Mouse (Mus musculus) MEL (cell line): ENCODE results near the gene Fuk. TPM values are rescaled to one million over a fixed set of nuclear protein-coding genes. Genes with fewer than 3 reads are reported as not detected.
A peak's percentile ranks its signal among the peaks of the same experiment; 100 is the strongest.

Experiments
- DNase-seq: peaks from one replicate; pipeline ENCODE4 v3.0.0; 2011; ENCODE audit warnings: low read depth, low spot score
- H3K27ac ChIP-seq: 2 replicates; pipeline ENCODE4 v1.5.1; 2012; ENCODE audit warnings: low read depth, mild to moderate bottlenecking, control low read depth, low read length, moderate library complexity; ENCODE audit not compliant: control insufficient read depth
- H3K27me3 ChIP-seq, 2 experiments: fragments of 150-350 bp in 1 of 2; sonication (generic) in 1 of 2; 2 replicates each; pipeline ENCODE4 v1.6.1; 2012; ENCODE audit warnings: low read length in 2 of 2, mild to moderate bottlenecking in 2 of 2, improper control_type of control experiment in 1 of 2, moderate library complexity in 1 of 2; ENCODE audit not compliant: insufficient read depth in 2 of 2, control insufficient read depth in 1 of 2
- H3K36me3 ChIP-seq, 2 experiments: 2 replicates each; pipeline ENCODE4 v1.6.1; 2012 to 2014; ENCODE audit warnings: low read length in 2 of 2, improper control_type of control experiment in 1 of 2, inconsistent platforms in 1 of 2, mild to moderate bottlenecking in 1 of 2; ENCODE audit not compliant: insufficient read depth in 2 of 2, control insufficient read depth in 1 of 2
- H3K4me1 ChIP-seq, 2 experiments: fragments of 150-350 bp in 1 of 2; sonication (generic) in 1 of 2; 2 replicates each; pipeline ENCODE4 v1.6.1; 2012; ENCODE audit warnings: low read length in 2 of 2, improper control_type of control experiment in 1 of 2, mild to moderate bottlenecking in 1 of 2; ENCODE audit not compliant: insufficient read depth in 2 of 2, control insufficient read depth in 1 of 2
- H3K4me3 ChIP-seq, 2 experiments: fragments of 150-350 bp in 1 of 2; sonication (generic) in 1 of 2; 2 replicates each; pipeline ENCODE4 v1.5.1; 2012; ENCODE audit warnings: low read depth in 2 of 2, low read length in 2 of 2, mild to moderate bottlenecking in 2 of 2, moderate library complexity in 2 of 2, control low read depth in 1 of 2, improper control_type of control experiment in 1 of 2; ENCODE audit not compliant: control insufficient read depth in 1 of 2, insufficient read depth in 1 of 2
- H3K79me2 ChIP-seq: 2 replicates; pipeline ENCODE4 v1.6.1; 2012; ENCODE audit warnings: mild to moderate bottlenecking, low read length, moderate library complexity; ENCODE audit not compliant: control insufficient read depth, poor library complexity, insufficient read depth
- H3K9ac ChIP-seq: 2 replicates; pipeline ENCODE4 v1.6.1; 2012; ENCODE audit warnings: low read depth, mild to moderate bottlenecking, control low read depth, low read length, moderate library complexity; ENCODE audit not compliant: control insufficient read depth, poor library complexity, severe bottlenecking
- H3K9me3 ChIP-seq: fragments of 150-350 bp; sonication (generic); replicated peaks from 2 replicates; pipeline ENCODE4 v1.6.1; 2012; ENCODE audit warnings: mild to moderate bottlenecking, low read length, improper control_type of control experiment, moderate library complexity; ENCODE audit not compliant: insufficient read depth
- BHLHE40 ChIP-seq: IDR thresholded peaks from 2 replicates; pipeline ENCODE4 v1.6.1; 2012; ENCODE audit warnings: low read depth, mild to moderate bottlenecking, inconsistent platforms, low read length, improper control_type of control experiment, borderline replicate concordance
- CHD1 ChIP-seq: IDR thresholded peaks from 2 replicates; pipeline ENCODE4 v1.6.1; 2012; ENCODE audit warnings: low read depth, mild to moderate bottlenecking, inconsistent platforms, low read length, improper control_type of control experiment
- CHD2 ChIP-seq: IDR thresholded peaks from 2 replicates; pipeline ENCODE4 v1.6.1; 2011; ENCODE audit warnings: low read length, improper control_type of control experiment
- CTCF ChIP-seq, 3 experiments: IDR thresholded peaks in 2 of 3; conservative IDR thresholded peaks in 1 of 3; 2 replicates each; pipeline ENCODE4 v1.5.1; 2011 to 2012; ENCODE audit warnings: low read length in 3 of 3, low read depth in 2 of 3, mild to moderate bottlenecking in 2 of 3, improper control_type of control experiment in 1 of 3, inconsistent platforms in 1 of 3, mixed read lengths in 1 of 3, moderate library complexity in 1 of 3; ENCODE audit not compliant: control insufficient read depth in 1 of 3, insufficient read depth in 1 of 3, poor library complexity in 1 of 3, severe bottlenecking in 1 of 3
- E2F4 ChIP-seq: IDR thresholded peaks from 2 replicates; pipeline ENCODE4 v1.6.1; 2011; ENCODE audit warnings: low read depth, low read length, improper control_type of control experiment, borderline replicate concordance
- EP300 ChIP-seq, 2 experiments: IDR thresholded peaks; 2 replicates each; pipeline ENCODE4 v1.6.1; 2011; ENCODE audit warnings: improper control_type of control experiment in 2 of 2, low read length in 2 of 2, low read depth in 1 of 2, mild to moderate bottlenecking in 1 of 2
- GATA1 ChIP-seq: IDR thresholded peaks from 2 replicates; pipeline ENCODE4 v1.6.1; 2011; ENCODE audit warnings: low read depth, low read length, improper control_type of control experiment
- HCFC1 ChIP-seq: IDR thresholded peaks from 2 replicates; pipeline ENCODE4 v1.6.1; 2012; ENCODE audit warnings: low read depth, mild to moderate bottlenecking, inconsistent platforms, low read length, improper control_type of control experiment, moderate library complexity
- JUND ChIP-seq: IDR thresholded peaks from 2 replicates; pipeline ENCODE4 v1.6.1; 2011; ENCODE audit warnings: low read depth, mild to moderate bottlenecking, improper control_type of control experiment, low read length
- KAT2A ChIP-seq: conservative IDR thresholded peaks from 2 replicates; pipeline ENCODE4 v1.6.1; 2012; ENCODE audit warnings: low read depth, low read length, improper control_type of control experiment, inconsistent platforms
- MAFK ChIP-seq: IDR thresholded peaks from 2 replicates; pipeline ENCODE4 v1.6.1; 2011; ENCODE audit warnings: low read depth, mild to moderate bottlenecking, low read length, improper control_type of control experiment, borderline replicate concordance
- MAZ ChIP-seq: IDR thresholded peaks from 2 replicates; pipeline ENCODE4 v1.6.1; 2012; ENCODE audit warnings: low read depth, mild to moderate bottlenecking, inconsistent platforms, low read length, improper control_type of control experiment
- MEF2A ChIP-seq: IDR thresholded peaks from 2 replicates; pipeline ENCODE4 v1.6.1; 2014; ENCODE audit warnings: low read depth, mild to moderate bottlenecking, inconsistent platforms, low read length, improper control_type of control experiment; ENCODE audit not compliant: poor library complexity, insufficient replicate concordance, severe bottlenecking; ENCODE audit errors: extremely low read depth
- MXI1 ChIP-seq: IDR thresholded peaks from 2 replicates; pipeline ENCODE4 v1.6.1; 2011; ENCODE audit warnings: mild to moderate bottlenecking, low read depth, low read length, improper control_type of control experiment
- NELFE ChIP-seq: IDR thresholded peaks from 2 replicates; pipeline ENCODE4 v1.6.1; 2011; ENCODE audit warnings: low read depth, low read length, improper control_type of control experiment
- NRF1 ChIP-seq: IDR thresholded peaks from 2 replicates; pipeline ENCODE4 v1.6.1; 2014; ENCODE audit warnings: low read depth, mild to moderate bottlenecking, inconsistent platforms, low read length, improper control_type of control experiment, moderate library complexity; ENCODE audit not compliant: poor library complexity, insufficient read depth, severe bottlenecking
- POLR2A ChIP-seq, 2 experiments: IDR thresholded peaks; 2 replicates each; pipeline ENCODE4 v1.6.1; 2011 to 2012; ENCODE audit warnings: low read length in 2 of 2, mild to moderate bottlenecking in 2 of 2, control low read depth in 1 of 2, improper control_type of control experiment in 1 of 2, low read depth in 1 of 2, moderate library complexity in 1 of 2; ENCODE audit not compliant: control insufficient read depth in 1 of 2, insufficient read depth in 1 of 2, poor library complexity in 1 of 2
- POLR2AphosphoS5 ChIP-seq: IDR thresholded peaks from 2 replicates; pipeline ENCODE4 v1.6.1; 2012; ENCODE audit warnings: low read depth, borderline replicate concordance, mild to moderate bottlenecking, inconsistent platforms, low read length, moderate library complexity, mixed read lengths
- RAD21 ChIP-seq: IDR thresholded peaks from 2 replicates; pipeline ENCODE4 v1.6.1; 2011; ENCODE audit warnings: mild to moderate bottlenecking, low read depth, low read length, improper control_type of control experiment
- RCOR1 ChIP-seq: IDR thresholded peaks from 2 replicates; pipeline ENCODE4 v1.6.1; 2012; ENCODE audit warnings: low read depth, mild to moderate bottlenecking, inconsistent platforms, low read length, improper control_type of control experiment
- SIN3A ChIP-seq: IDR thresholded peaks from 2 replicates; pipeline ENCODE4 v1.6.1; 2012; ENCODE audit warnings: low read length, improper control_type of control experiment, inconsistent platforms
- TAL1 ChIP-seq: IDR thresholded peaks from 2 replicates; pipeline ENCODE4 v1.6.1; 2012; ENCODE audit warnings: mild to moderate bottlenecking, inconsistent platforms, low read length, moderate library complexity, mixed read lengths
- TBP ChIP-seq: IDR thresholded peaks from 2 replicates; pipeline ENCODE4 v1.8.0; 2011; ENCODE audit warnings: low read depth, low read length, improper control_type of control experiment
- TCF12 ChIP-seq: IDR thresholded peaks from 2 replicates; pipeline ENCODE4 v1.6.1; 2014; ENCODE audit warnings: low read depth, mild to moderate bottlenecking, inconsistent platforms, low read length, improper control_type of control experiment, moderate library complexity
- UBTF ChIP-seq: IDR thresholded peaks from 2 replicates; pipeline ENCODE4 v1.6.1; 2012; ENCODE audit warnings: low read depth, mild to moderate bottlenecking, inconsistent platforms, low read length, improper control_type of control experiment, moderate library complexity, borderline replicate concordance; ENCODE audit not compliant: insufficient read depth
- USF1 ChIP-seq: IDR thresholded peaks from 2 replicates; pipeline ENCODE4 v1.6.1; 2014; ENCODE audit warnings: low read depth, mild to moderate bottlenecking, inconsistent platforms, low read length, improper control_type of control experiment, moderate library complexity
- USF2 ChIP-seq, 2 experiments: IDR thresholded peaks; 2 replicates each; pipeline ENCODE4 v1.6.1; 2011 to 2012; ENCODE audit warnings: improper control_type of control experiment in 2 of 2, low read length in 2 of 2, borderline replicate concordance in 1 of 2, inconsistent platforms in 1 of 2, low read depth in 1 of 2, mild to moderate bottlenecking in 1 of 2; ENCODE audit not compliant: insufficient read depth in 1 of 2
- ZC3H11A ChIP-seq: IDR thresholded peaks from 2 replicates; pipeline ENCODE4 v1.6.1; 2012; ENCODE audit warnings: low read depth, mild to moderate bottlenecking, inconsistent platforms, low read length, improper control_type of control experiment
- ZKSCAN1 ChIP-seq: IDR thresholded peaks from 2 replicates; pipeline ENCODE4 v1.6.1; 2012; ENCODE audit warnings: low read depth, mild to moderate bottlenecking, inconsistent platforms, low read length, improper control_type of control experiment, moderate library complexity
- ZMIZ1 ChIP-seq: IDR thresholded peaks from 2 replicates; pipeline ENCODE4 v1.6.1; 2012; ENCODE audit warnings: low read depth, mild to moderate bottlenecking, inconsistent platforms, low read length, improper control_type of control experiment, moderate library complexity
- ZNF384 ChIP-seq: IDR thresholded peaks from 2 replicates; pipeline ENCODE4 v1.6.1; 2012; ENCODE audit warnings: low read depth, mild to moderate bottlenecking, inconsistent platforms, low read length, improper control_type of control experiment
- polyA plus RNA-seq, 2 experiments: library from polyadenylated mRNA; stranded (reverse) in 1 of 2; unstranded in 1 of 2; fragments of >175 nt in 1 of 2; fragments of >200 nt in 1 of 2; gene quantifications; 2 replicates each; pipeline versions ENCODE4 v1.2.1 to v1.2.4; 2012; ENCODE audit warnings: low replicate concordance in 2 of 2, low read depth in 1 of 2; ENCODE audit not compliant: insufficient read length in 2 of 2, insufficient read depth in 1 of 2, missing spikeins in 1 of 2
- total RNA-seq: library from RNA; depleted of rRNA; stranded (reverse); fragments of 300-350 nt; gene quantifications from 2 replicates; pipeline ENCODE4 v1.2.3, GENCODE M21; 2012

The Fuk gene
- total and polyA plus RNA-seq, 3 experiments = 9.1 to 10.6 TPM; not detected in 1

- TF ChIP-seq USF1 (no peak), MAZ (no peak), MXI1 (no peak), ZKSCAN1 (no peak), E2F4 (no peak), EP300 (IDR thresholded peaks at IDR 0.05; ENCODE audit: low read depth in 1 of 2, low read length in 2 of 2) (peak; percentile 61 to 77), CTCF (IDR thresholded peaks at IDR 0.05 in 2 of 3, conservative IDR thresholded peaks at IDR 0.05 in 1 of 3; ENCODE audit: control insufficient read depth in 1 of 3, insufficient read depth in 1 of 3, low read depth in 2 of 3, low read length in 3 of 3, poor library complexity in 1 of 3, severe bottlenecking in 1 of 3) (no peak), JUND (no peak), RAD21 (no peak), ZNF384 (peak; percentile 5)
Measured at GRCm38 (mm10) chr8:110940682-110941452, 38.6 kb upstream of the Fuk start (continued).

DNA sequence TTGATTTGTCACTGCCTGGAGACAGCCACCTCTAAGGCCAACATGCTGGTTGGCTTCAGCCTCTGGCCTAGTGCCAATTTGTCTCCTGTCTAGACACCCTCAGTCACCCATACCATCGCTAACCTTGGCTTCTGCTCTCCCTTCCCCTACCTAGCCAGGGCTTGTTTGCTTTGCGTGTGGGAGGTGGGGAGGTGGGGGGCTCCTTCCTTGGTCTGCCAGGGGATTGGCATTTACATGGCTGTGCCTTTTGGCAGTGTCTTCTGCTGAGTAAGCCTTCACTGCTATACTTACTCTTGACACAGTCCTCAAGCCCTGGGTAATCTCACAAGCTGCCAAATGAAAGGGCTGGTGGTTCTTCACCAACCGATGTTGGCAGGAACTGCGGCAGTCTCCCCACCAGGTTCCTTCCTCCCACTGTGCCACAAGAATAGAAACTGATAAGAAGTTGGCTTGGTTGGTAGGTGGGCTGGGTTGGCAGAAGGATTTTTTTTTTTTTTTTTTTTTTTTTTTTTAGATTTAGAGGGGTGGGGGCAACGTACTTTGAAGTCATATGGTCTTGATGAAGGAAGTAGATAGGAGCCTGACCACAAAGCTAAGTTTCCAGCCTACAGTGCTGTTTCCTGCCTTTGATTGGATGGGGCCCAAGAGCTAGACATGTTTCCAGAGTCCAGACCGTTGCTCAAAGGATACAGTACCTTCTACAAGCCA, 36.7 kb upstream of the Fuk start:
- H3K27ac ChIP-seq = peak overlapping the region; percentile 82
- no peaks in the 10 kb centered on the region for H3K79me2 ChIP-seq
- peak overlapping the region; percentile 38 for H3K9ac ChIP-seq
- no peaks in the 10 kb centered on the region for H3K9me3 ChIP-seq
- H3K27me3 ChIP-seq = no peaks in the 10 kb centered on the region
- peak overlapping the region; percentile 5 to 41; a peak in 2 of 4 replicates for H3K4me3 ChIP-seq
- H3K4me1 ChIP-seq = peaks cover 17 to 42% of the 10 kb centered on the region in 2 experiments
- peaks cover 0 to 32% of the 10 kb centered on the region in 2 experiments; a peak in 2 of 4 replicates for H3K36me3 ChIP-seq
- peak; percentile 88 for DNase-seq
- TF ChIP-seq ZNF384 = peak; percentile 100
- peak; percentile 90 for TF ChIP-seq SIN3A
- peak; percentile 92 for TF ChIP-seq GATA1
- no peak for TF ChIP-seq MXI1
- no peak for TF ChIP-seq POLR2A (IDR thresholded peaks at IDR 0.05; ENCODE audit: control insufficient read depth in 1 of 2, insufficient read depth in 1 of 2, low read depth in 1 of 2, low read length in 2 of 2, poor library complexity in 1 of 2)
- 0 out of 2 replicates have a peak, but pooled peaks have one; percentile 43 for TF ChIP-seq UBTF
- TF ChIP-seq TAL1 = peak; percentile 2; the same call in 1 of the 2 replicates
- TF ChIP-seq USF2 (IDR thresholded peaks at IDR 0.05; ENCODE audit: borderline replicate concordance in 1 of 2, insufficient read depth in 1 of 2, low read depth in 1 of 2, low read length in 2 of 2) = no peak
- TF ChIP-seq MAFK = peak; percentile 87
- 0 out of 2 replicates have a peak, but pooled peaks have one; percentile 19 for TF ChIP-seq NELFE
- peak; percentile 56 for TF ChIP-seq HCFC1
- TF ChIP-seq BHLHE40 = peak; percentile 62; the same call in 1 of the 2 replicates
- no peak for TF ChIP-seq CHD1
- TF ChIP-seq TBP = no peak
- TF ChIP-seq EP300 (IDR thresholded peaks at IDR 0.05; ENCODE audit: low read depth in 1 of 2, low read length in 2 of 2) = peak; percentile 86 to 89
- TF ChIP-seq RCOR1 = peak; percentile 95
- TF ChIP-seq ZC3H11A = no peak; the same call in 1 of the 2 replicates
- peak; percentile 84 for TF ChIP-seq TCF12
- no peak for TF ChIP-seq POLR2AphosphoS5
- TF ChIP-seq CHD2 = no peak
- no peak; the same call in 1 of the 2 replicates for TF ChIP-seq KAT2A
- TF ChIP-seq NRF1 = no peak
- peak; percentile 95 for TF ChIP-seq MAZ
- TF ChIP-seq ZMIZ1 = no peak
- peak; percentile 85 for TF ChIP-seq MEF2A
